Mouse (Mus musculus): Measurements from ENCODE around the gene Atp2b2. TPM values are rescaled to one million over a fixed set of nuclear protein-coding genes. Genes with fewer than 3 reads are reported as not detected.
A peak's percentile ranks its signal among the peaks of the same experiment; 100 is the strongest.
"Not testable (repeated sequence)": the region's sequence is repeated elsewhere in the genome, so short reads cannot be mapped to it uniquely, and the experiment has no call there.

The Atp2b2 gene
- total RNA-seq, 2 experiments from 2014 or later, result 3.9 to 6.1 TPM

DNA sequence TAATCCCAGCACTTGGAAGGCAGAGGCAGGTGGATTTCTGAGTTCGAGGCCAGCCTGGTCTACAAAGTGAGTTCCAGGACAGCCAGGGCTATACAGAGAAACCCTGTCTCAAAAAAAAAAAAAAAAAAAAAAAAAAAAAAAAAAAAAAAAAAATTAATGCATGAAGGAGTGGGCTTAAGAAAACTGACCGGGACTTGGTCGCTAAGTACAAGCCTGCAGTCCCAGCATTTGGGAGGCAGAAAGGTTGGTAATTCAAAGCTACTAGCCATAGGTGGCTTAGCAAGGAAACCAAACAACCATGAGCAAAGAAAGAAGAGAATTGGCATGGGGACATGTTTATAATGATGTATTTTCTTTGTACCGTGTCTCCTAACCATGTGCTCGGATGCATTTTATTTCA, 329.0 kb downstream of the Atp2b2 start:
- DNase-seq, result not testable (repeated sequence)

DNA sequence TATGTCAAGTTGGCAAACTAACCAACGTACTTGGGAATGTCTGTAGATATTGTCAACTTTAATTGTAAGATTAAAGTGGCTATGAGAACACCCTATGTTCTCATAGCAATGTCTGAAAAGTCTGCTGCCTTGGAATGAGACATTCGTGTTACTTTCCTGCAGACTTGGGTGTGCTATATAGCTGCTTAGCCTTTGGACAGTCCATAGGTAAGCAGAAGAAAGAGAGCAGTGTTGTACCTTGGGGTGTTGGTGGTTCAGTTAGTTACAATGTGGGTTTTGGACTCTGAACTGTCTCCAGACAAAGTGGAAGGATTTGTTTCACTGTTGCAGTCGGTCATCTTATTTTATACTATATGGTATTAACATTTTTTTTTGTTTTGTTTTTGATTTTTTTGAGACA, 329.7 kb downstream of the Atp2b2 start:
- DNase-seq, result no peak

DNA sequence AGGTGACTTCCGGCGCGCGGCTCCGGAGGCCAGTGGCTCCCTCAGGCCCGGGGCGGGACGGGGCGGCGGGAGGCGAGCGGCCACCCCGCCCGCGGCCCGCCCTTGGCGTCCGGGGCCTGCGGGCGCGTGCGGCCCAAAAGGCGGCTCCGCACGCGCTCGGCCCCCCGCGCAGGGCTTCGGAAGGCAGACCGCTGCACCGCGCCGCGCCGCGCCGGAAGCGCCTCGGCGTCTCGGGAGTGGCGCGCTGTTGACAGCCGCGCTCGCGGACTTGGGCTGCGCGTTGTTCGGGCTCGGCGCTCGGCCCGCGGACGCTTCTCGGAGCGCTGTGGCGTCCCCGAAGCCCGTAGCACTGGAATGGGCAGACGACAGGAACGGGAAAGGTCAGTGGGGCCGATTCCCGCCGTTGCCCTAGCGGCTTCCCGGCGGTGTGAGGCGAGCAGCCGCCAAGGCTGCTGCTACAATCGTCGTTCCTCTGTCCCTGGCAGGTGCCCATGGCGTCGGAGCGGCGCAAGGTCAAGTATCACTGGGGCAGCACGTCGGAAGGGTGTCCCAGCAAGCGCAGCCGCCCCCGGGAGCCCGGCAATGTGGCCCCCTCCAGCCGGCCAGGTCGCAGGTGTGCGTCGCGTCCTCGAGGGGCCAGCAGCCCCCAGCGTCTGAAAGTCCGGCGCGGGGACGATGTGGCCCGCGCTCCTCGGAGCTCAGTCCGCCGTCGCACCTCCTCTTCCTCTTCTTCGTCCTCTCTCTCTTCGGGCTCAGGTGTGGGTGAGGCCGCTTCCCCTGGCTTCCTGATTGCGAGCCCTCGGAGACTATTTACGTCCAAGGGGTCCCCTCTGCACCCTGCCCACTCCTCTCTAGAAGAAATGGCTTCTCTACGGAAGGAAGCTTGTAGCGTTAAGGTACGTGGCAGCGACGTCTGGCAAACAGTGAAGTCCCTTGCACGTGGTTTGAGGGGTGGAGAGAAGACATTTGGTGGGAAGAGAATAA, 344.9 kb downstream of the Atp2b2 start:
- peak; percentile 59 to 65 for DNase-seq

DNA sequence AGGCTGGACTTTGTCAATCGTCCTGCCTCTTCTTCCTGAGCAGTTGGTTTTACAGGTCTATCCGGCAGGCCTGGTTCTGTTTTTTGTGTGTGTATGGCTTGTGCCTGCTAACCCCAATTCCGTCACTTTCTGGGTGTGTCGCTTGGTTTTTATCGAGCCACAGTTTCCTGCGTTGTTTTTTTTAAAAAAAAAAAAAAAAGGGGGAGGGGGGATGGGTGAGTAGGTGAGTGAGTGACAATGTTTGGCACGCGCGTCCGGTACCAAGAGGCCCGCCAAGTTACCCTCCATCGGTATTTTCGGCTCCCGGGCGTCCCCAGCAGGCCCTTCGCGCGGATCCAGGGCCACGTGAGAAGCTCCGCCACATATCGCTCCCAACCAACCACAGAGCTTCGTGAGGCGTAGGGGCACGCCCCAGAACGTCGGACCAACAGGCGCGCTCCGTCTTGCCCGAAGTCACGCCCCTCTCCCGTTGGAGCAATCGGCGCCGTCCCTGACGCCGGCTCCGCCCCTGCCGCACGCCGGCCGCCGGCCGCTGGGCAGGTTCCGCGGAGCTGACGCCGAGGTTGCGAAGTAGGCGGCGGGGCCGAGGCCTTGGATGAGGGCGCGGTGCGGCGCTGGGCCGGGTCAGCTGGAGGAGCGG, 345.7 kb downstream of the Atp2b2 start, which contains the start of gene Tatdn2:
Gene Tatdn2 (plus strand): TSS at position 469 of the 640 bp plus-strand sequence.
- DNase-seq, result peak; percentile 97 to 98

DNA sequence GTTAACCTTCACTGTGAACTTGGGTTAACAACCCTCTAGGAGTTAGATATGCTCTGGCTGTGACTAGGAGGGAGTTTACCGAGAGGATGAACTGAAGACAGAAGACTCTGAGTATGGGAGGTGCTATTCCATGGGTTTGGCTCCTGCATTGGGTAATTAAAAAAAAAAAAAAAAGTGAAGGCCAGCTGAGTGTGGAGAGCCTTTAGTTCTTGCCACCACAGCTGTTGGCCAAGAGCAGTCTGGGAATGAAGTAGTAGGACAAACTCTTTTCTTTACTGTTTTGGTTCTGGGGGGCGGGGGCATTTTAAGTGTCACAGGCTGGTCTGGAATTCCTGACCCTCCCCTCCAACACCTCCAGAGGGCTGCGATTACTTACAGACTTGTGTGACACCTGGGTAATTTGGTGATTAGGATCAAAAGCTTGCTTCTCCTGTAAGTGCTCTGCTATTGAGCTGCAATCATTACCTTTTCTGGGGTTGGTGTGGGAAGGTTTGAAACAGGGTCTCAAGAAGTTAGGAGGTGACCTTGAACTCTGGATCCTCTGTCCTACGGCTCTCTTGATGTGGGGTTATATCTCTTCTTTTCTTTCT, 346.6 kb downstream of the Atp2b2 start:
- DNase-seq, result no peak

DNA sequence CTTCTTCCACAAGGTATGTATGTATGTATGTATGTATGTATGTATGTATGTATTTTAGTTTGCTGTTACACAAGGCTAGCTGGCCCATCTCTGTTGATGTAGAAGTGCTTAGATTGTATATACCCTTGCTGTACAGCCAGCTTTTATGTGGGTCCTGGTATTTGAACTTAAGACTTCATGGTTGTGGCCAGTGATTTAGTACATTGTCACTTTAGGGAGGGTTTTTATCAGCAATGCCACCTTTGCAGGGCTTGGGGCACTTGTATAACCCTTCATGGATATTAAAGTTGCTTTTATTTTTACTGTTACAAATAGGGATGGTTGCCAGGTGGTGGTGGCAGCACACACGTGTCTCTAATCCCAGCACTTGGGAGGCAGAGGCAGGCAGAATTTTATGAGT, 347.2 kb downstream of the Atp2b2 start:
- DNase-seq, result no peak

Small RNA genes within 50 kb of the gene (microRNA-seq; reads per million reads assigned to microRNA genes)
- gene Mir7042, result not detected

Other genes starting within 250 kb of the Atp2b2 start
- under 1 TPM in 1 of 2 experiments, not detected in 1; 0.13 TPM for gene Slc6a11, start 88.6 kb upstream of the Atp2b2 start, total RNA-seq (2021)
- gene Slc6a1, start 240.0 kb upstream of the Atp2b2 start, total RNA-seq (2021), result not detected

Measured in adrenal gland, postnatal 36 days (tissue).